In genomic region chr6:112207229-112207628, GRCm38 (mm10) we compare ENCODE assay signal across 8 mouse cellular contexts.
DNase-seq lines count a peak whose midpoint lies in the region; ATAC-seq lines count a peak whose summit lies in the region.

No protein-coding gene starts in this region.

- peak; percentile 30 for DNase-seq in neural tube, embryonic 10.5 days (ENCODE audit: extremely low spot score, low spot score)
- DNase-seq in R1 (ENCODE audit: low read depth, low spot score), result peak; percentile 74
- peak; percentile 82 for DNase-seq in embryo, embryonic 10.5 days (ENCODE audit: low spot score)
- DNase-seq in induced T-regulatory cell, adult 2 months (ENCODE audit: low read depth), result peak; percentile 47
- DNase-seq in lung, postnatal 25 days (ENCODE audit: low spot score), result peak; percentile 65
- DNase-seq in telencephalon, adult 2 months (ENCODE audit: low read depth, low spot score), result peak; percentile 31
- DNase-seq in spleen, postnatal 4 days (ENCODE audit: low spot score in 2 of 2), result no peak

- H3K9me3 ChIP-seq in neural tube, embryonic 15.5 days (replicated peaks), result no peaks in the 10 kb centered on the region

- peaks cover 9% of the 10 kb centered on the region for H3K4me1 ChIP-seq in neural tube, embryonic 15.5 days

- H3K9ac ChIP-seq in neural tube, embryonic 15.5 days (replicated peaks), result no peak overlapping the region

- ATAC-seq in neural tube, embryonic 15.5 days (ENCODE audit: low FRiP score), result no peak

- no peaks in the 10 kb centered on the region for H3K36me3 ChIP-seq in neural tube, embryonic 15.5 days

- no peak overlapping the region for H3K4me3 ChIP-seq in neural tube, embryonic 15.5 days (replicated peaks)

- no peaks in the 10 kb centered on the region for H3K27me3 ChIP-seq in neural tube, embryonic 15.5 days (replicated peaks)

- WGBS in neural tube, embryonic 15.5 days, result 43% methylated on average over 5 of the region's 5 CpGs

- no peak overlapping the region for H3K4me2 ChIP-seq in neural tube, embryonic 15.5 days

- H3K27ac ChIP-seq in neural tube, embryonic 15.5 days (replicated peaks), result no peak overlapping the region

Comparison
In these comparisons a context has a peak if more than half of its experiments do, and no peak if none do; other contexts are left out.
1. DNase-seq: peak in neural tube, embryonic 10.5 days (single experiment), R1 (single experiment), embryo, embryonic 10.5 days (single experiment), induced T-regulatory cell, adult 2 months (single experiment), lung, postnatal 25 days (single experiment) and telencephalon, adult 2 months (single experiment); none in spleen, postnatal 4 days (0 of 2).